Mouse (Mus musculus) forelimb bud, embryonic 11.5 days (tissue): ENCODE measurements around the gene Hspb11.

ENCODE experiments used
- DNase-seq: peaks from one replicate; pipeline ENCODE4 v3.0.0-alpha.2; 2012; ENCODE audit warnings: low read depth, low spot score

Gene Hspb11

GRCm38 (mm10) chr4:107313690-107314478, 60.5 kb downstream of the Hspb11 start, which contains the start of gene Yipf1:
Gene Yipf1, plus strand, starts transcription at chr4:107314363.
- peak; percentile 81 for DNase-seq

- no peak for DNase-seq
Measured at GRCm38 (mm10) chr4:107314479-107314805, 61.0 kb downstream of the Hspb11 start.

- no peak for DNase-seq
Measured at GRCm38 (mm10) chr4:107318646-107319045, 65.3 kb downstream of the Hspb11 start.

GRCm38 (mm10) chr4:107321041-107321440, 67.6 kb downstream of the Hspb11 start:
- peak; percentile 8 for DNase-seq

GRCm38 (mm10) chr4:107323113-107323512, 69.7 kb downstream of the Hspb11 start:
- DNase-seq, result no peak

GRCm38 (mm10) chr4:107328530-107328929, 75.1 kb downstream of the Hspb11 start:
- DNase-seq, result no peak
